Mouse (Mus musculus) spleen, adult 2 months (tissue): ENCODE measurements at regions not wholly inside any gene's neighbourhood (a gene's known extent, or its start where the extent isn't known, plus 50 kb on each side); places are given as distances from the start of the nearest gene placed in this dataset.

Experiments used
- DNase-seq, 2 experiments: peaks; one replicate each; pipeline versions ENCODE4 v3.0.0 to v3.0.0-alpha.2; 2012 to 2021; ENCODE audit warnings: low spot score in 2 of 2, low read depth in 1 of 2
- H3K27ac ChIP-seq: fragments of 200-500 bp; 2 replicates; pipeline ENCODE4 v1.5.1; 2012; ENCODE audit warnings: low read length, inconsistent platforms; ENCODE audit not compliant: insufficient read depth
- H3K27me3 ChIP-seq: fragments of 200-500 bp; 2 replicates; pipeline ENCODE4 v1.6.1; 2012; ENCODE audit warnings: mild to moderate bottlenecking, moderate library complexity, low read length, inconsistent platforms; ENCODE audit not compliant: control insufficient read depth, insufficient read depth
- H3K36me3 ChIP-seq: fragments of 200-500 bp; 2 replicates; pipeline ENCODE4 v1.6.1; 2012; ENCODE audit warnings: mild to moderate bottlenecking, low read length, inconsistent platforms; ENCODE audit not compliant: control insufficient read depth, insufficient read depth
- H3K4me1 ChIP-seq: fragments of 200-500 bp; 2 replicates; pipeline ENCODE4 v1.6.1; 2011; ENCODE audit warnings: inconsistent platforms; ENCODE audit not compliant: control insufficient read depth, insufficient read depth, insufficient read length
- H3K4me3 ChIP-seq: fragments of 200-500 bp; 2 replicates; pipeline ENCODE4 v1.5.1; 2011; ENCODE audit warnings: mild to moderate bottlenecking, inconsistent platforms; ENCODE audit not compliant: insufficient read depth, insufficient read length; ENCODE audit errors: extremely low read depth
- CTCF ChIP-seq: fragments of 200-500 bp; IDR thresholded peaks from 2 replicates; pipeline ENCODE4 v1.5.1; 2011; ENCODE audit warnings: mild to moderate bottlenecking, inconsistent platforms; ENCODE audit not compliant: insufficient read depth, insufficient read length, insufficient replicate concordance; ENCODE audit errors: extremely low read depth
- POLR2A ChIP-seq: fragments of 200-500 bp; IDR thresholded peaks from 2 replicates; pipeline ENCODE4 v1.6.1; 2011; ENCODE audit warnings: low read depth, low read length, inconsistent platforms
- WGBS: fragments of 180-500 bp; shearing (Covaris S2); methylation state at CpG from one replicate; pipeline ENCODE4 v1.1.7; 2018; 5-methylcytosine and 5-hydroxymethylcytosine counted together

- WGBS = 90% methylated on average over 5 of the region's 5 CpGs
- TF ChIP-seq POLR2A (no peak), CTCF (no peak)
- DNase-seq = no peak
- H3K27ac ChIP-seq = no peak overlapping the region
- H3K4me3 ChIP-seq = no peak overlapping the region
- no peaks in the 10 kb centered on the region for H3K36me3 ChIP-seq
- H3K27me3 ChIP-seq = no peaks in the 10 kb centered on the region
- H3K4me1 ChIP-seq = peaks cover 8% of the 10 kb centered on the region; the same call in 1 of the 2 replicates
Observed at GRCm38 (mm10) chr11:31808216-31808838, 63.7 kb upstream of the Cpeb4 start.

GRCm38 (mm10) chr11:31810011-31810786 lies 61.8 kb upstream of the Cpeb4 start:
- H3K4me1 ChIP-seq = peaks cover 16% of the 10 kb centered on the region; the same call in 1 of the 2 replicates

GRCm38 (mm10) chr11:31812215-31812614 lies 59.8 kb upstream of the Cpeb4 start:
- no peak for TF ChIP-seq POLR2A
- TF ChIP-seq CTCF = no peak
- Histone ChIP-seq H3K27ac (no peak overlapping the region), H3K4me3 (no peak overlapping the region), H3K36me3 (no peaks in the 10 kb centered on the region), H3K27me3 (no peaks in the 10 kb centered on the region), H3K4me1 (peaks cover 17% of the 10 kb centered on the region; the same call in 1 of the 2 replicates)
- WGBS = 25% methylated on average over 9 of the region's 9 CpGs
- peak in 1 of 2 experiments; percentile 30 for DNase-seq

More at GRCm38 (mm10) chr11:31810011-31810786, 61.8 kb upstream of the Cpeb4 start:
- no peaks in the 10 kb centered on the region for H3K36me3 ChIP-seq
- no peak for TF ChIP-seq CTCF
- no peak for TF ChIP-seq POLR2A
- WGBS = 42% methylated on average over 7 of the region's 7 CpGs
- no peak for DNase-seq
- no peak overlapping the region for H3K4me3 ChIP-seq
- H3K27me3 ChIP-seq = no peaks in the 10 kb centered on the region
- no peak overlapping the region for H3K27ac ChIP-seq

GRCm38 (mm10) chr11:31814616-31815015 lies 57.4 kb upstream of the Cpeb4 start:
- TF ChIP-seq POLR2A (no peak), CTCF (no peak)
- 29% methylated on average over 4 of the region's 4 CpGs for WGBS
- Histone ChIP-seq H3K27ac (peak overlapping the region; percentile 68), H3K4me3 (no peak overlapping the region), H3K36me3 (no peaks in the 10 kb centered on the region), H3K4me1 (peaks cover 17% of the 10 kb centered on the region; the same call in 1 of the 2 replicates), H3K27me3 (no peaks in the 10 kb centered on the region)
- DNase-seq = peak; percentile 71 to 88

DNA sequence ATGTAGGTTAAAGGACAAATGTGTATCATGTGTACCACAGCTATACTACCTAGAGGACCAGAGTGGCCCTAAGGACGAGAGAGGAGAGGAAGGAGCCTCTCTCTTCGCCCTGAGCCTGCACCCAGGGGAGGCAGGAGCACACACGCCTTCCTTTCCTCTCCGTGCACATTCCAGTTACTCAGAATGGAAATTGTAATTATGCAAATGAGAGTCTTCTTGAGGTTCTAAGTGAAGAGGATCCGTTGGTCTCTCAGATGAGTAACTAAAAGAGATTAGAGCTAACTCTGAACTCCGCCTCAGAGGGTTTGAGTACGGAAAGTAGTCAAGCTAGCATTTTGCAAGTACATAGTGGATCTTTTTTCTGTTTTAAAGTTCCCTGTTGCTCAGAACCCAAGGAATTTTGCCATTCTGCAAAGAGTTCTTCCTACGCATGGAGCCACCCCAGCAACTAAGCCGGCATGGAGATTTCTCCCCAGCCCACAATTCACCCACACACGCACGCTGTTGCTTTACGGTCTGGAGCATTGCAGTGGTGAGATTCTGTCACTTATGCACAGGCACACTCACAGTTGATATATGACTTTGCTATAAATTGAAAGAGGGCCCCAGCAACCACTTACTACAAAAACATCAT lies 56.0 kb upstream of the Cpeb4 start:
- DNase-seq = no peak
- TF ChIP-seq CTCF = no peak
- no peak for TF ChIP-seq POLR2A
- Histone ChIP-seq H3K27ac (no peak overlapping the region), H3K4me1 (peaks cover 25% of the 10 kb centered on the region; the same call in 1 of the 2 replicates), H3K36me3 (no peaks in the 10 kb centered on the region), H3K27me3 (no peaks in the 10 kb centered on the region), H3K4me3 (no peak overlapping the region)
- 86% methylated on average over 12 of the region's 12 CpGs for WGBS

GRCm38 (mm10) chr11:31818032-31818431 lies 54.0 kb upstream of the Cpeb4 start:
- TF ChIP-seq CTCF = no peak
- TF ChIP-seq POLR2A = no peak
- H3K4me1 ChIP-seq = peaks cover 33% of the 10 kb centered on the region
- H3K4me3 ChIP-seq = no peak overlapping the region
- H3K27me3 ChIP-seq = no peaks in the 10 kb centered on the region
- no peak overlapping the region for H3K27ac ChIP-seq
- no peaks in the 10 kb centered on the region for H3K36me3 ChIP-seq
- no peak for DNase-seq
- 92% methylated on average over 7 of the region's 7 CpGs for WGBS
